Mouse (Mus musculus): ENCODE data around the gene Rpl10.
A peak's percentile ranks its signal among the peaks of the same experiment; 100 is the strongest.

The Rpl10 gene

GRCm38 (mm10) chrX:74270062-74270901 is at the start of gene Rpl10:
Gene Rpl10, plus strand, starts transcription at chrX:74270812.
- DNase-seq (ENCODE audit: low read depth, low spot score): peak; percentile 98

GRCm38 (mm10) chrX:74230038-74230437 is 40.6 kb upstream of the Rpl10 start:
- no peak for DNase-seq (ENCODE audit: low read depth, low spot score)

- no peak for DNase-seq (ENCODE audit: low read depth, low spot score)
Observed at GRCm38 (mm10) chrX:74233196-74233595, 37.4 kb upstream of the Rpl10 start.

GRCm38 (mm10) chrX:74240332-74240731 is 30.3 kb upstream of the Rpl10 start:
- no peak for DNase-seq (ENCODE audit: low read depth, low spot score)

GRCm38 (mm10) chrX:74243396-74243795 is 27.2 kb upstream of the Rpl10 start:
- no peak for DNase-seq (ENCODE audit: low read depth, low spot score)

GRCm38 (mm10) chrX:74243807-74244206 is 26.8 kb upstream of the Rpl10 start:
- peak; percentile 92 for DNase-seq (ENCODE audit: low read depth, low spot score)

GRCm38 (mm10) chrX:74244614-74245083 is 26.0 kb upstream of the Rpl10 start:
- DNase-seq (ENCODE audit: low read depth, low spot score): peak; percentile 78

- DNase-seq (ENCODE audit: low read depth, low spot score): peak; percentile 15
Observed at GRCm38 (mm10) chrX:74245107-74245506, 25.5 kb upstream of the Rpl10 start.

GRCm38 (mm10) chrX:74245687-74246086 is 24.9 kb upstream of the Rpl10 start:
- peak; percentile 78 for DNase-seq (ENCODE audit: low read depth, low spot score)

GRCm38 (mm10) chrX:74246213-74246681 is 24.4 kb upstream of the Rpl10 start:
- peak; percentile 91 for DNase-seq (ENCODE audit: low read depth, low spot score)

- no peak for DNase-seq (ENCODE audit: low read depth, low spot score)
Observed at GRCm38 (mm10) chrX:74246693-74247092, 23.9 kb upstream of the Rpl10 start.

GRCm38 (mm10) chrX:74248651-74249050 is 22.0 kb upstream of the Rpl10 start:
- DNase-seq (ENCODE audit: low read depth, low spot score): peak; percentile 64

- peak; percentile 78 for DNase-seq (ENCODE audit: low read depth, low spot score)
Observed at GRCm38 (mm10) chrX:74249615-74250014, 21.0 kb upstream of the Rpl10 start, which contains the start of gene Flna. Gene Flna, minus strand, starts transcription at chrX:74249820.

- DNase-seq (ENCODE audit: low read depth, low spot score): peak; percentile 96
Observed at GRCm38 (mm10) chrX:74254153-74254887, 16.3 kb upstream of the Rpl10 start, which contains the start of gene Emd. Gene Emd, plus strand, starts transcription at chrX:74254687.

- peak; percentile 36 for DNase-seq (ENCODE audit: low read depth, low spot score)
Observed at GRCm38 (mm10) chrX:74254888-74255565, 15.6 kb upstream of the Rpl10 start.

GRCm38 (mm10) chrX:74257746-74258145 is 12.9 kb upstream of the Rpl10 start:
- no peak for DNase-seq (ENCODE audit: low read depth, low spot score)

- DNase-seq (ENCODE audit: low read depth, low spot score): no peak
Observed at GRCm38 (mm10) chrX:74269736-74270061, 913 bp upstream of the Rpl10 start.

- DNase-seq (ENCODE audit: low read depth, low spot score): peak; percentile 59
Observed at GRCm38 (mm10) chrX:74270902-74271551, 415 bp downstream of the Rpl10 start.

GRCm38 (mm10) chrX:74273422-74274322 is 3.1 kb downstream of the Rpl10 start:
- no peak for DNase-seq (ENCODE audit: low read depth, low spot score)

- no peak for DNase-seq (ENCODE audit: low read depth, low spot score)
Observed at GRCm38 (mm10) chrX:74277916-74278315, 7.3 kb downstream of the Rpl10 start.
